Mouse (Mus musculus) forebrain, embryonic 14.5 days (tissue): ENCODE results near the gene Dstyk. TPM values are rescaled to one million over a fixed set of nuclear protein-coding genes. Genes with fewer than 3 reads are reported as not detected.

Experiments
- ATAC-seq: fragments of 200-750 bp; cut with Nextera tagmentation; 2 replicates; pipeline ENCODE4 v1.8.0; 2017; ENCODE audit warnings: mild to moderate bottlenecking, moderate library complexity
- DNase-seq: peaks from one replicate; pipeline ENCODE4 v3.0.0-alpha.2; 2015; ENCODE audit warnings: low spot score
- H3K27ac ChIP-seq: fragments of 300-500 bp; sonication (generic); 2 replicates; pipeline ENCODE4 v1.5.1; 2014; ENCODE audit warnings: low read depth, mild to moderate bottlenecking, control low read depth, low read length, moderate library complexity
- H3K27me3 ChIP-seq: fragments of 300-500 bp; sonication (generic); replicated peaks from 2 replicates; pipeline ENCODE4 v1.6.1; 2014; ENCODE audit warnings: low read length, control low read depth, mixed read lengths; ENCODE audit not compliant: control insufficient read depth, insufficient read depth
- H3K36me3 ChIP-seq: fragments of 300-500 bp; sonication (generic); 2 replicates; pipeline ENCODE4 v1.6.1; 2014; ENCODE audit warnings: low read length, control low read depth; ENCODE audit not compliant: control insufficient read depth, insufficient read depth
- H3K4me1 ChIP-seq: fragments of 300-500 bp; sonication (generic); 2 replicates; pipeline ENCODE4 v1.6.1; 2014; ENCODE audit warnings: antibody characterized with exemption, low read length, control low read depth; ENCODE audit not compliant: control insufficient read depth, insufficient read depth
- H3K4me2 ChIP-seq: fragments of 300-500 bp; sonication (generic); 2 replicates; pipeline ENCODE4 v1.6.1; 2014; ENCODE audit warnings: mild to moderate bottlenecking, control low read depth, low read length
- H3K4me3 ChIP-seq: fragments of 300-500 bp; sonication (generic); 2 replicates; pipeline ENCODE4 v1.5.1; 2014; ENCODE audit warnings: low read depth, low read length, control low read depth
- H3K9ac ChIP-seq: fragments of 300-500 bp; sonication (generic); 2 replicates; pipeline ENCODE4 v1.6.1; 2014; ENCODE audit warnings: mild to moderate bottlenecking, low read length, control low read depth, moderate library complexity
- H3K9me3 ChIP-seq: fragments of 300-500 bp; sonication (generic); replicated peaks from 2 replicates; pipeline ENCODE4 v1.6.1; 2016; ENCODE audit warnings: low read length, control low read depth, mixed read lengths; ENCODE audit not compliant: control insufficient read depth
- WGBS: fragments of 180-500 bp; shearing (Covaris S2); extraction: QIAGEN DNeasy Blood & Tissue Kit; methylation state at CpG from one replicate; pipeline ENCODE4 v1.1.7; 2014; 5-methylcytosine and 5-hydroxymethylcytosine counted together
- polyA plus RNA-seq: library from polyadenylated mRNA; unstranded; fragments of >200 nt; fragmentation: Nextera tagmentation; extraction: Ambion mirVana; gene quantifications from 2 replicates; pipeline ENCODE4 v1.2.1, GENCODE M21; 2014

The Dstyk gene
- 7.7 and 8.9 TPM in 2 replicates for polyA plus RNA-seq

GRCm38 (mm10) chr1:132417319-132418251 lies at the start of gene Dstyk:
Dstyk (plus strand) TSS chr1:132417555.
- WGBS = under 1% methylated on average over 85 of the region's 85 CpGs
- Histone ChIP-seq H3K4me3 (peak within 1 kb of the TSS; percentile 63), H3K4me2 (peak within 1 kb of the TSS; percentile 77), H3K9me3 (no peaks in the 10 kb centered on the region), H3K4me1 (peaks cover 19% of the 10 kb centered on the region), H3K9ac (peak within 1 kb of the TSS; percentile 84), H3K27me3 (no peaks in the 10 kb centered on the region), H3K27ac (peak within 1 kb of the TSS; percentile 91), H3K36me3 (no peaks in the 10 kb centered on the region)
- peak; percentile 96 for DNase-seq
- peak; percentile 99 for ATAC-seq

DNA sequence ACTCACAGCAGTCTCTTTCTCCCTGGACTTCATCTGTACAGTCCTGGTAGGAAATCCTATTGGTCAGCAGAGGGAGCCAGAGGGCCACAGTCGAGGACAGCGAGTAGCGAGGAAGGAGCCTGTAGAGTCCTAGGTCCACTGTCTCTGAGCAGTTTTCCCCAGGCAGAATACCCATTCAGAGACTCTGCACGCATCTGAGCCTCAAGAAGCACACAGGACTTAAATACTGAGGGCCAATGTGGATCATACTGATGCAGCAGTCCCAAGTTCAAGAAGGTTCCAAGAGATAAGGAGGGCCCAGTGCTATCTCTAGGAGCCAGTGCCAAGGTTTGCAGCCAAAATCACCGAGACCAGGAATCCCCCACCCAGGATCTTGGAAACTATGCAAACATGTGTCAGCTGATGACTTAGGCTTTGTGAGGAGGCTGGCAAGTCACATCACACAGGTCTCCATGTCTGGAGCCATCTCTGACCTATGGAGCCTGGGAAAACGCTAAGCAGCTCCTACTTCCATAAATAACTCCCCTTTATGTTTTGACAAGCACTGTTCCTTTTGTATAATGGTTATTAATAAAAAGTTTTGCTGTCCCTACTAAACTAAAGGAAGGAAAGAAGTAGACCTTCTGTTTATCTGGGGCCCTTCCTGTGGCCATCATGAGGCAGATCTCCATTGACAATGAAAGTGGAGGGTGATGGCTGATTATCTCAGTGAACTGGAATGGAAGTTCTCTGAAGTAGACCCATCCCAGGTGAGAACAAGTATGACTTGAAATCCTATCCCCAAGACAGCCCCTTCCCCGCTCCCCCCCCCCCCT lies 49.5 kb upstream of the Dstyk start:
- H3K4me2 ChIP-seq = no peak overlapping the region
- H3K9ac ChIP-seq = no peak overlapping the region
- H3K9me3 ChIP-seq = no peaks in the 10 kb centered on the region
- 34% methylated on average over 7 of the region's 7 CpGs for WGBS
- no peak overlapping the region for H3K27ac ChIP-seq
- no peaks in the 10 kb centered on the region for H3K27me3 ChIP-seq
- peaks cover 12% of the 10 kb centered on the region for H3K36me3 ChIP-seq
- H3K4me1 ChIP-seq = peaks cover 17% of the 10 kb centered on the region
- DNase-seq = peak; percentile 92
- peak; percentile 85 for ATAC-seq
- H3K4me3 ChIP-seq = no peak overlapping the region

- Histone ChIP-seq H3K27me3 (no peaks in the 10 kb centered on the region), H3K9ac (peak overlapping the region; percentile 29; the same call in 1 of the 2 replicates), H3K36me3 (peaks cover 12% of the 10 kb centered on the region), H3K4me2 (no peak overlapping the region), H3K9me3 (no peaks in the 10 kb centered on the region), H3K27ac (peak overlapping the region; percentile 27; the same call in 1 of the 2 replicates), H3K4me1 (peaks cover 45% of the 10 kb centered on the region), H3K4me3 (no peak overlapping the region)
- WGBS = 87% methylated on average over 9 of the region's 9 CpGs
- ATAC-seq = no peak
- no peak for DNase-seq
Observed at GRCm38 (mm10) chr1:132370681-132371173, 46.6 kb upstream of the Dstyk start.

- H3K4me2 ChIP-seq = no peak overlapping the region
- H3K4me3 ChIP-seq = no peak overlapping the region
- no peak for ATAC-seq
- H3K36me3 ChIP-seq = peaks cover 12% of the 10 kb centered on the region
- H3K9me3 ChIP-seq = no peaks in the 10 kb centered on the region
- peak overlapping the region; percentile 25; the same call in 1 of the 2 replicates for H3K9ac ChIP-seq
- 46% methylated on average over 8 of the region's 8 CpGs for WGBS
- no peak for DNase-seq
- no peaks in the 10 kb centered on the region for H3K27me3 ChIP-seq
- H3K27ac ChIP-seq = peak overlapping the region; percentile 64; the same call in 1 of the 2 replicates
- peaks cover 49% of the 10 kb centered on the region for H3K4me1 ChIP-seq
Observed at GRCm38 (mm10) chr1:132371298-132372081, 45.9 kb upstream of the Dstyk start.

GRCm38 (mm10) chr1:132372354-132372753 lies 45.0 kb upstream of the Dstyk start:
- Histone ChIP-seq H3K9ac (no peak overlapping the region), H3K4me2 (no peak overlapping the region), H3K9me3 (no peaks in the 10 kb centered on the region), H3K36me3 (peaks cover 17% of the 10 kb centered on the region), H3K27ac (peak overlapping the region; percentile 64; the same call in 1 of the 2 replicates), H3K27me3 (no peaks in the 10 kb centered on the region), H3K4me1 (peaks cover 49% of the 10 kb centered on the region), H3K4me3 (no peak overlapping the region)
- ATAC-seq = no peak
- DNase-seq = no peak
- WGBS = 80% methylated on average over 5 of the region's 5 CpGs

DNA sequence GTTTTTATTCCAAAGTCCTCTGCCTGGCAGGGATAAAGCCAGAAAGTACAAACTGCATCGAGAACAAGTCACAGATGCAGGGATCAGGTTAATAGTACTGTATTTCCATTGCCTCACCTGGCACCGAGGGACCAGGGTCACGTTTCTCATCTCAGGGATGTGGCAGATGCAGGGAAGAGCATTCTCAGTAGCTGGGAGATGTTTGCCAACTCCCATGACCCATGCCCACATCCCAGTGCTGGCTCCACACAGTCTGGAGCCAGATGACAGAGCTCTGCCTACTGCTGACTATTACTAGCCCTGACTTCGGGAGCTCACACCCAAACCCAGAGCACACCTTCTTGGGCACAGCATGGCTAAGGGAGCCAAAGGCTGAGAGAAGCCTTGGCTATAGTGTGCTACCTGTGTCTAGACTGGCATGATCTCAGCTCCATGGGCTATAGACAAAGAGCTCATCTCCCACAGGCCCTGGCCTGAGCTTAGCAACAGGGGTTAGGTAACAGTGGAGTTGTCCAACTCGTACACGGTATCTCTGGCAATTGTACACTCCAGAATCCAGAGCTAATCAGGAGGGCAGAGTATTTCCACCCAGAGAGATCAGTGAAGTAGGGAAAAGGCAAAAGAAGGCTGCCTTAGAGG lies 44.3 kb upstream of the Dstyk start:
- Histone ChIP-seq H3K4me1 (peaks cover 49% of the 10 kb centered on the region), H3K9ac (0 out of 2 replicates have a peak overlapping the region, but pooled peaks have one; percentile 3), H3K36me3 (peaks cover 23% of the 10 kb centered on the region), H3K4me3 (no peak overlapping the region), H3K27me3 (no peaks in the 10 kb centered on the region), H3K9me3 (no peaks in the 10 kb centered on the region), H3K4me2 (no peak overlapping the region), H3K27ac (peak overlapping the region; percentile 64; the same call in 1 of the 2 replicates)
- WGBS = 85% methylated on average over 6 of the region's 6 CpGs
- DNase-seq = no peak
- no peak for ATAC-seq

GRCm38 (mm10) chr1:132374140-132374872 lies 43.0 kb upstream of the Dstyk start:
- Histone ChIP-seq H3K9ac (no peak overlapping the region), H3K9me3 (no peaks in the 10 kb centered on the region), H3K36me3 (peaks cover 36% of the 10 kb centered on the region), H3K4me1 (peaks cover 49% of the 10 kb centered on the region), H3K4me3 (no peak overlapping the region), H3K27ac (peak overlapping the region; percentile 46; the same call in 1 of the 2 replicates), H3K4me2 (no peak overlapping the region), H3K27me3 (no peaks in the 10 kb centered on the region)
- DNase-seq = peak; percentile 88
- ATAC-seq = peak; percentile 70
- WGBS = 42% methylated on average over 5 of the region's 5 CpGs
